Mouse (Mus musculus): ENCODE data around the gene Kctd19. TPM values are rescaled to one million over a fixed set of nuclear protein-coding genes. Genes with fewer than 3 reads are reported as not detected.
A peak's percentile ranks its signal among the peaks of the same experiment; 100 is the strongest.

Gene Kctd19
- polyA plus RNA-seq (2012; rRNA removed) (not detected in 2 replicates), polyA plus RNA-seq (2014; fragmentation: Nextera tagmentation; extraction: Ambion mirVana) (not detected in 2 replicates)

DNA sequence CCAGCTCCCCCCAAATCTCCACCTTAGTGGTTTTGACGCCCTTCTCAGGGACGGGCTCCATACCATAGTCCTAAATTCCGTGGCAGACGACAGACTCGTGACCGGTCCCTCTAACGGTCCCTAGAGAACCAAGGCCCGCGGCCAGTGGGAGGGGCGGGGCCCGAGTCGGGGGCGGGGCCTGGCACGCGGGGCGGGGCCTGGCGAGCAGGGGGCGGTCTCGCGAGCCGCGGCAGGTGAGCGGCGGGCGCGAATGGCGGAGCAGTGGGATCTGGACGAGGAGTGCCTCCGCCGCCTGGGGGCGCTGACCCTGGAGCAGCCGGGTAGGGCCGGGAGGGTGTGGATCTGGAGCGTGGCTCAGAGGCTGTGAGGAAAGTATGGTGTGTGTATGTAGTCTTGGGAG is at the start of gene Kctd19, which contains the start of gene Lrrc36:
Kctd19 (minus strand) TSS at position 112 of the 400 bp plus-strand sequence.
Lrrc36 (plus strand) TSS at position 181 of the 400 bp plus-strand sequence.
- WGBS (ENCODE audit: insufficient replicate concordance), result 2% methylated on average over 34 of the region's 34 CpGs
- H3K36me3 ChIP-seq (replicated peaks; ENCODE audit: control insufficient read depth, insufficient read depth, low read depth), result no peaks in the 10 kb centered on the region
- no peaks in the 10 kb centered on the region for H3K9me3 ChIP-seq (ENCODE audit: control insufficient read depth, low read length)
- DNase-seq (ENCODE audit: low read depth in 3 of 3, low spot score in 3 of 3) (peak; percentile 20 to 41 (median 22)), ATAC-seq (ENCODE audit: insufficient read depth) (peak; percentile 75)
- peak within 1 kb of the TSS; percentile 54 for H3K4me2 ChIP-seq (ENCODE audit: low read depth)
- H3K27me3 ChIP-seq (ENCODE audit: control insufficient read depth, insufficient read depth, low read length), result peaks cover 21% of the 10 kb centered on the region
- TF ChIP-seq EP300 (IDR thresholded peaks at IDR 0.05; ENCODE audit: low read depth) (no peak), CTCF (IDR thresholded peaks at IDR 0.05; ENCODE audit: low read depth) (peak; percentile 58)
- no peak within 1 kb of the TSS for H3K27ac ChIP-seq
- H3K4me1 ChIP-seq (replicated peaks; ENCODE audit: control insufficient read depth in 2 of 2, insufficient read depth in 2 of 2, low read length in 1 of 2), result peaks cover 0 to 3% of the 10 kb centered on the region in 2 experiments; a peak in 1 of 4 replicates
- peak within 1 kb of the TSS; percentile 5 to 25; a peak in 2 of 4 replicates for H3K4me3 ChIP-seq (ENCODE audit: insufficient read depth in 1 of 2, low read depth in 2 of 2, low read length in 2 of 2)
- H3K9ac ChIP-seq (replicated peaks), result no peak within 1 kb of the TSS

DNA sequence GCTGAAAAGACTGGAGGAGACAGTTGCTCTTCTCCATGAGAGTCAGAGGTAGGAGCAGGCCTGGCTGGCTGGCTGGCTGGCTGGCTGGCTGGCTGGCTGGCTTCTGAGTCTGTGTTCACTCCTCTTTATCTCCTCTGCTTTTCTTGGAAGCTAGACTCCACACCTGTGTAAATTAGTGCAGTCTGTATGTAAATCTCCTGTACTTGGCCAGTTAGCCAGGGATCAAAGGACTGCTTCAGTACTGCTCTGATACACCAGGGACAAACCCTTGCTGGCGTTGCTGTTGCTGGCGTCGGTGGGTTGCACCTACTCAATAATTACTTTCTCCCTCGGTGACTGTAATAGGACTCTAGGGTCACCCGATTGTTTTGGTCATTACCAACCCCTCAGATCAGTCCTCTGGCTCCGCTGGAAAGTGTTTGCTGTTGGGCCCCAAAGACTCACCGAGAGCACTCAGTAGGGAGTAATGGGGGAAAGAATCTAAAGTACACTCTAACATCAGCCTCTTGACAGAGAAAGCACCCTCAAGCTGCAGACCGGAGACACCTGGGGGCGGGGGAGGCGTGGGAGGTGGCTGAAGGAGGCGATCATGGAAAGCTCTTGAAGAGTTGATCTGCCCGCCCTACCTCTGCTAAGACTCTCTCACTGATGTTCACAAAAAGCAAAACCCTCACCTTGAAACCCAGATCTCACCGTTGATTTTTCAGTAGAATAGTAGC is 47.9 kb upstream of the Kctd19 start:
- TF ChIP-seq CTCF (IDR thresholded peaks at IDR 0.05; ENCODE audit: low read depth) (no peak), EP300 (IDR thresholded peaks at IDR 0.05; ENCODE audit: low read depth) (no peak)
- ATAC-seq (ENCODE audit: insufficient read depth), result no peak
- Histone ChIP-seq H3K4me2 (ENCODE audit: low read depth) (no peak overlapping the region), H3K27ac (no peak overlapping the region), H3K4me1 (replicated peaks; ENCODE audit: control insufficient read depth in 2 of 2, insufficient read depth in 2 of 2, low read length in 1 of 2) (no peaks in the 10 kb centered on the region), H3K36me3 (replicated peaks; ENCODE audit: control insufficient read depth, insufficient read depth, low read depth) (no peaks in the 10 kb centered on the region), H3K27me3 (ENCODE audit: control insufficient read depth, insufficient read depth, low read length) (no peaks in the 10 kb centered on the region; the same call in 1 of the 2 replicates), H3K9me3 (ENCODE audit: control insufficient read depth, low read length) (no peaks in the 10 kb centered on the region), H3K9ac (replicated peaks) (no peak overlapping the region), H3K4me3 (ENCODE audit: insufficient read depth in 1 of 2, low read depth in 2 of 2, low read length in 2 of 2) (no peak overlapping the region)
- WGBS (ENCODE audit: insufficient replicate concordance), result 59% methylated on average over 13 of the region's 13 CpGs
- DNase-seq (ENCODE audit: low read depth in 3 of 3, low spot score in 3 of 3), result no peak

DNA sequence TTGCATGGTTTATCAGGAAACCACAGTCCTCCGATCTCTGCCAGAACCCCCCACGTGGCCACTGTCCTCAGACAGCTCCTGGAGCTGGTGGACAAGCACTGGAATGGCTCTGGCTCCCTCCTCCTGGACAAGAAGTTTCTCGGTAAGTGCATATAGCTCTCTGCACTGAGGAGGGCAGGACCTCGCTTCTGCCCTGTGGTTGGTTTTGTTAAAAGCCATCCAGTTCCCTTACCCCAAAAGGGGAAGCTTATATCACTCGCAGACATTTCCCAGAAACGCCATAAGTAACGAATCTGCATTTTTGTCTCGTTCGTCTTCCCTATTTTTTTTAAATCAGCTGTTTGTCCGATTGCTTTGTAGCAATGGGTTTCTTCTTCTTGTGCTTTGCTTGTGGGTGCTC is 41.9 kb upstream of the Kctd19 start:
- TF ChIP-seq CTCF (IDR thresholded peaks at IDR 0.05; ENCODE audit: low read depth) (no peak), EP300 (IDR thresholded peaks at IDR 0.05; ENCODE audit: low read depth) (no peak)
- Histone ChIP-seq H3K27ac (no peak overlapping the region), H3K4me2 (ENCODE audit: low read depth) (peak overlapping the region; percentile 43), H3K4me3 (ENCODE audit: insufficient read depth in 1 of 2, low read depth in 2 of 2, low read length in 2 of 2) (peak overlapping the region in 1 of 2 experiments; percentile 5; a peak in 1 of 4 replicates), H3K27me3 (ENCODE audit: control insufficient read depth, insufficient read depth, low read length) (no peaks in the 10 kb centered on the region; the same call in 1 of the 2 replicates), H3K9me3 (ENCODE audit: control insufficient read depth, low read length) (no peaks in the 10 kb centered on the region), H3K4me1 (replicated peaks; ENCODE audit: control insufficient read depth in 2 of 2, insufficient read depth in 2 of 2, low read length in 1 of 2) (peaks cover 0 to 7% of the 10 kb centered on the region in 2 experiments), H3K36me3 (replicated peaks; ENCODE audit: control insufficient read depth, insufficient read depth, low read depth) (no peaks in the 10 kb centered on the region), H3K9ac (replicated peaks) (peak overlapping the region; percentile 14)
- DNase-seq (ENCODE audit: low read depth in 3 of 3, low spot score in 3 of 3) (no peak), ATAC-seq (ENCODE audit: insufficient read depth) (no peak)
- WGBS (ENCODE audit: insufficient replicate concordance), result 7% methylated on average over 10 of the region's 10 CpGs

GRCm38 (mm10) chr8:105454088-105454487 is 40.8 kb upstream of the Kctd19 start:
- Histone ChIP-seq H3K4me3 (ENCODE audit: insufficient read depth in 1 of 2, low read depth in 2 of 2, low read length in 2 of 2) (no peak overlapping the region), H3K9ac (replicated peaks) (no peak overlapping the region), H3K9me3 (ENCODE audit: control insufficient read depth, low read length) (no peaks in the 10 kb centered on the region), H3K4me1 (replicated peaks; ENCODE audit: control insufficient read depth in 2 of 2, insufficient read depth in 2 of 2, low read length in 1 of 2) (peaks cover 8 to 16% of the 10 kb centered on the region in 2 experiments), H3K27me3 (ENCODE audit: control insufficient read depth, insufficient read depth, low read length) (no peaks in the 10 kb centered on the region), H3K27ac (no peak overlapping the region), H3K36me3 (replicated peaks; ENCODE audit: control insufficient read depth, insufficient read depth, low read depth) (no peaks in the 10 kb centered on the region), H3K4me2 (ENCODE audit: low read depth) (no peak overlapping the region)
- DNase-seq (ENCODE audit: low read depth in 3 of 3, low spot score in 3 of 3) (no peak), ATAC-seq (ENCODE audit: insufficient read depth) (no peak)
- 54% methylated on average over 5 of the region's 5 CpGs for WGBS (ENCODE audit: insufficient replicate concordance)
- no peak for TF ChIP-seq CTCF (IDR thresholded peaks at IDR 0.05; ENCODE audit: low read depth)

GRCm38 (mm10) chr8:105453296-105453695 is 40.0 kb upstream of the Kctd19 start:
- DNase-seq (ENCODE audit: low read depth in 3 of 3, low spot score in 3 of 3) (no peak), ATAC-seq (ENCODE audit: insufficient read depth) (no peak)
- no peak for TF ChIP-seq EP300 (IDR thresholded peaks at IDR 0.05; ENCODE audit: low read depth)
- TF ChIP-seq CTCF (IDR thresholded peaks at IDR 0.05; ENCODE audit: low read depth), result no peak; the same call in 1 of the 2 replicates
- Histone ChIP-seq H3K9ac (replicated peaks) (no peak overlapping the region), H3K27ac (no peak overlapping the region), H3K36me3 (replicated peaks; ENCODE audit: control insufficient read depth, insufficient read depth, low read depth) (no peaks in the 10 kb centered on the region), H3K4me3 (ENCODE audit: insufficient read depth in 1 of 2, low read depth in 2 of 2, low read length in 2 of 2) (no peak overlapping the region), H3K27me3 (ENCODE audit: control insufficient read depth, insufficient read depth, low read length) (no peaks in the 10 kb centered on the region), H3K9me3 (ENCODE audit: control insufficient read depth, low read length) (no peaks in the 10 kb centered on the region), H3K4me2 (ENCODE audit: low read depth) (no peak overlapping the region), H3K4me1 (replicated peaks; ENCODE audit: control insufficient read depth in 2 of 2, insufficient read depth in 2 of 2, low read length in 1 of 2) (peaks cover 15 to 22% of the 10 kb centered on the region in 2 experiments)
- WGBS (ENCODE audit: insufficient replicate concordance), result 41% methylated on average over 5 of the region's 5 CpGs

All from liver, embryonic 14.5 days (tissue).